29 mouse cellular contexts compared by ENCODE assay signal in genomic region chr8:124303211-124303902, GRCm38 (mm10).
DNase-seq lines count a peak whose midpoint lies in the region; ATAC-seq and TF ChIP-seq lines count a peak whose summit lies in the region.
"Had no signal": no experiment of that assay in that cellular context is flagged by ENCODE, and none has a peak within 500 bp of the region (broad histone marks: within the 10 kb centered on the region; RNA-seq: fewer than 3 reads in every experiment).

No protein-coding gene starts in this region.

- no peak overlapping the region for H3K4me2 ChIP-seq in hindbrain, embryonic 13.5 days
- H3K4me2 ChIP-seq in hindbrain, embryonic 14.5 days (replicated peaks) = no peak overlapping the region
- no peak overlapping the region for H3K4me2 ChIP-seq in midbrain, postnatal 0 days (ENCODE audit: low read depth, low read length, poor library complexity, severe bottlenecking)
- no peak overlapping the region for H3K4me2 ChIP-seq in kidney, postnatal 0 days (ENCODE audit: low read length)
- no peak overlapping the region for H3K4me2 ChIP-seq in myocyte (ENCODE audit: low read depth)
- H3K4me2 ChIP-seq: embryonic facial prominence, embryonic 12.5 days; heart, embryonic 11.5 days; liver, embryonic 12.5 days had no signal

- no peak overlapping the region for H3K4me3 ChIP-seq in hindbrain, embryonic 13.5 days
- no peak overlapping the region for H3K4me3 ChIP-seq in hindbrain, embryonic 14.5 days (replicated peaks; ENCODE audit: low read length)
- H3K4me3 ChIP-seq in midbrain, embryonic 10.5 days = no peak overlapping the region
- H3K4me3 ChIP-seq in midbrain, postnatal 0 days (ENCODE audit: low read depth, low read length) = no peak overlapping the region
- no peak overlapping the region for H3K4me3 ChIP-seq in kidney, postnatal 0 days (replicated peaks; ENCODE audit: low read depth, low read length)
- no peak overlapping the region for H3K4me3 ChIP-seq in myocyte
- H3K4me3 ChIP-seq in heart, embryonic 10.5 days = no peak overlapping the region
- H3K4me3 ChIP-seq: embryonic facial prominence, embryonic 12.5 days; layer of hippocampus, adult 2 months; liver, embryonic 12.5 days had no signal

- H3K79me2 ChIP-seq in myocyte (ENCODE audit: control insufficient read depth, insufficient read depth) = no peaks in the 10 kb centered on the region

- no peak for TF ChIP-seq POLR2A in myocyte (IDR thresholded peaks at IDR 0.05; ENCODE audit: insufficient read length, low read depth)

- H3K4me1 ChIP-seq in hindbrain, embryonic 13.5 days (replicated peaks) = peaks cover 34% of the 10 kb centered on the region
- no peaks in the 10 kb centered on the region; the same call in 1 of the 2 replicates for H3K4me1 ChIP-seq in hindbrain, embryonic 14.5 days (replicated peaks; ENCODE audit: control insufficient read depth, insufficient read depth, low read length)
- no peaks in the 10 kb centered on the region; the same call in 1 of the 2 replicates for H3K4me1 ChIP-seq in midbrain, embryonic 10.5 days
- no peaks in the 10 kb centered on the region for H3K4me1 ChIP-seq in midbrain, postnatal 0 days (ENCODE audit: insufficient read depth, low read length)
- 0 out of 2 replicates have a peak, but pooled peaks cover 4% of the 10 kb centered on the region for H3K4me1 ChIP-seq in kidney, postnatal 0 days (replicated peaks; ENCODE audit: insufficient read depth, low read length)
- peaks cover 55% of the 10 kb centered on the region for H3K4me1 ChIP-seq in heart, embryonic 10.5 days

- H3K27me3 ChIP-seq in hindbrain, embryonic 13.5 days = no peaks in the 10 kb centered on the region
- no peaks in the 10 kb centered on the region for H3K27me3 ChIP-seq in hindbrain, embryonic 14.5 days (ENCODE audit: control insufficient read depth, insufficient read depth, low read length)
- H3K27me3 ChIP-seq in midbrain, embryonic 10.5 days (ENCODE audit: low read depth, poor library complexity, severe bottlenecking) = no peaks in the 10 kb centered on the region
- no peaks in the 10 kb centered on the region for H3K27me3 ChIP-seq in midbrain, postnatal 0 days (ENCODE audit: insufficient read depth, low read length)
- H3K27me3 ChIP-seq in kidney, postnatal 0 days (ENCODE audit: insufficient read depth, low read length) = no peaks in the 10 kb centered on the region
- no peaks in the 10 kb centered on the region for H3K27me3 ChIP-seq in myocyte (ENCODE audit: control insufficient read depth, insufficient read depth, insufficient read length)
- no peaks in the 10 kb centered on the region for H3K27me3 ChIP-seq in heart, embryonic 10.5 days (ENCODE audit: insufficient read depth, poor library complexity, severe bottlenecking)
- H3K27me3 ChIP-seq: embryonic facial prominence, embryonic 12.5 days; liver, embryonic 12.5 days had no signal

- no peak for TF ChIP-seq CTCF in midbrain, postnatal 0 days (IDR thresholded peaks at IDR 0.05)
- TF ChIP-seq CTCF in kidney, postnatal 0 days (IDR thresholded peaks at IDR 0.05; ENCODE audit: low read depth) = no peak

- peaks cover 21% of the 10 kb centered on the region for H3K36me3 ChIP-seq in hindbrain, embryonic 13.5 days
- H3K36me3 ChIP-seq in hindbrain, embryonic 14.5 days (replicated peaks; ENCODE audit: control insufficient read depth, insufficient read depth) = no peaks in the 10 kb centered on the region; the same call in 1 of the 2 replicates
- peaks cover 59% of the 10 kb centered on the region for H3K36me3 ChIP-seq in midbrain, embryonic 10.5 days
- H3K36me3 ChIP-seq in midbrain, postnatal 0 days (ENCODE audit: insufficient read depth, low read length) = no peaks in the 10 kb centered on the region
- 0 out of 2 replicates have a peak, but pooled peaks cover 10% of the 10 kb centered on the region for H3K36me3 ChIP-seq in kidney, postnatal 0 days (ENCODE audit: insufficient read depth, low read length)
- peaks cover 4% of the 10 kb centered on the region for H3K36me3 ChIP-seq in myocyte (ENCODE audit: control insufficient read depth, insufficient read depth)
- peaks cover 25% of the 10 kb centered on the region; the same call in 1 of the 2 replicates for H3K36me3 ChIP-seq in heart, embryonic 10.5 days
- H3K36me3 ChIP-seq: G1E had no signal

- H3ac ChIP-seq in myocyte (ENCODE audit: control insufficient read depth, insufficient read length) = no peak overlapping the region

- 0 out of 2 replicates have a peak overlapping the region, but pooled peaks have one; percentile 30 for H3K27ac ChIP-seq in hindbrain, embryonic 13.5 days
- no peak overlapping the region for H3K27ac ChIP-seq in hindbrain, embryonic 14.5 days
- H3K27ac ChIP-seq in midbrain, embryonic 10.5 days (replicated peaks) = peak overlapping the region; percentile 38; the same call in 1 of the 2 replicates
- no peak overlapping the region for H3K27ac ChIP-seq in midbrain, postnatal 0 days (ENCODE audit: low read depth, low read length)
- H3K27ac ChIP-seq in kidney, postnatal 0 days = peak overlapping the region; percentile 54
- no peak overlapping the region for H3K27ac ChIP-seq in heart, embryonic 10.5 days
- H3K27ac ChIP-seq: embryonic facial prominence, embryonic 12.5 days; layer of hippocampus, adult 2 months; liver, embryonic 12.5 days; stomach, postnatal 0 days had no signal

- no peak for DNase-seq in hindbrain, embryonic 14.5 days (ENCODE audit: low spot score)
- no peak for DNase-seq in midbrain, embryonic 10.5 days (ENCODE audit: low spot score)
- no peak for DNase-seq in midbrain, postnatal 0 days (ENCODE audit: low spot score)
- DNase-seq in kidney, postnatal 0 days (ENCODE audit: low spot score) = no peak
- no peak for DNase-seq in cerebellum, postnatal 36 days
- DNase-seq in heart, embryonic 10.5 days (ENCODE audit: low spot score) = no peak
- DNase-seq: adrenal gland, postnatal 10 days; cerebellum, adult 9-10 months; embryo, embryonic 11 days; forebrain, postnatal 0 days; gastrocnemius, postnatal 14 days; heart, adult 11 months; heart, postnatal 36 days; left cerebral cortex, postnatal 4 days; liver, postnatal 0 days; lung, postnatal 36 days; midbrain, embryonic 14.5 days; right cerebral cortex, postnatal 25 days; spleen, adult 18-20 months; thymus, adult 18-20 months; thymus, postnatal 25 days had no signal

- no peak overlapping the region for H3K9ac ChIP-seq in hindbrain, embryonic 13.5 days
- H3K9ac ChIP-seq in hindbrain, embryonic 14.5 days = no peak overlapping the region
- no peak overlapping the region for H3K9ac ChIP-seq in midbrain, postnatal 0 days (replicated peaks; ENCODE audit: low read length, poor library complexity, severe bottlenecking)
- no peak overlapping the region for H3K9ac ChIP-seq in kidney, postnatal 0 days (ENCODE audit: low read depth, low read length)
- H3K9ac ChIP-seq: embryonic facial prominence, embryonic 12.5 days; forebrain, postnatal 0 days; liver, embryonic 12.5 days; liver, postnatal 0 days had no signal

- ATAC-seq in hindbrain, embryonic 13.5 days (ENCODE audit: low FRiP score) = no peak
- no peak for ATAC-seq in hindbrain, embryonic 14.5 days (ENCODE audit: low FRiP score)
- ATAC-seq in midbrain, postnatal 0 days (ENCODE audit: low FRiP score) = no peak
- ATAC-seq in kidney, postnatal 0 days (replicated peaks; ENCODE audit: low FRiP score, low read depth) = no peak; the same call in 1 of the 2 replicates
- ATAC-seq: forebrain, postnatal 0 days; liver, embryonic 12.5 days; liver, postnatal 0 days had no signal

- H3K9me3 ChIP-seq in hindbrain, embryonic 13.5 days = no peaks in the 10 kb centered on the region
- H3K9me3 ChIP-seq in hindbrain, embryonic 14.5 days (ENCODE audit: control insufficient read depth, low read length) = no peaks in the 10 kb centered on the region
- H3K9me3 ChIP-seq in midbrain, embryonic 10.5 days (replicated peaks) = no peaks in the 10 kb centered on the region
- H3K9me3 ChIP-seq in midbrain, postnatal 0 days (ENCODE audit: low read length) = no peaks in the 10 kb centered on the region
- no peaks in the 10 kb centered on the region for H3K9me3 ChIP-seq in kidney, postnatal 0 days (replicated peaks; ENCODE audit: low read length)
- no peaks in the 10 kb centered on the region for H3K9me3 ChIP-seq in heart, embryonic 10.5 days
- H3K9me3 ChIP-seq: embryonic facial prominence, embryonic 12.5 days; liver, embryonic 12.5 days had no signal

- 87% methylated on average over 15 of the region's 15 CpGs for WGBS in hindbrain, embryonic 13.5 days
- 83% methylated on average over 15 of the region's 15 CpGs for WGBS in hindbrain, embryonic 14.5 days
- WGBS in midbrain, embryonic 10.5 days = 93% methylated on average over 15 of the region's 15 CpGs
- WGBS in midbrain, postnatal 0 days = 90% methylated on average over 15 of the region's 15 CpGs
- WGBS in kidney, postnatal 0 days = 65% methylated on average over 15 of the region's 15 CpGs
- 86% methylated on average over 15 of the region's 15 CpGs for WGBS in heart, embryonic 10.5 days

TF ChIP-seq in myocyte, 11 proteins besides CTCF, POLR2A, EP300 and RAD21:
- TF ChIP-seq MAX (IDR thresholded peaks at IDR 0.05; ENCODE audit: low read depth) = no peak
- TF ChIP-seq MYOD1 (IDR thresholded peaks at IDR 0.05; ENCODE audit: control insufficient read depth in 1 of 3, insufficient read length in 2 of 3, low read depth in 2 of 3) = peak in 2 of 3 experiments; percentile 66 to 85
TF ChIP-seq in myocyte: peak in this region for 1.

Comparison
In these comparisons a context has a peak if more than half of its experiments do, and no peak if none do; other contexts are left out.
1. H3K27ac ChIP-seq: peak in hindbrain, embryonic 13.5 days (single experiment), midbrain, embryonic 10.5 days (single experiment) and kidney, postnatal 0 days (single experiment); none in hindbrain, embryonic 14.5 days (single experiment), midbrain, postnatal 0 days (single experiment) and heart, embryonic 10.5 days (single experiment).